Mouse (Mus musculus) testis, adult 2 months (tissue): ENCODE measurements around the gene Tango6. TPM values are rescaled to one million over a fixed set of nuclear protein-coding genes. Genes with fewer than 3 reads are reported as not detected.
A peak's percentile ranks its signal among the peaks of the same experiment; 100 is the strongest.

Source experiments
- H3K27ac ChIP-seq: fragments of 200-500 bp; 2 replicates; pipeline ENCODE4 v1.5.1; 2012; ENCODE audit warnings: low read depth, low read length; ENCODE audit not compliant: control insufficient read depth, insufficient read depth
- H3K27me3 ChIP-seq: fragments of 200-500 bp; 2 replicates; pipeline ENCODE4 v1.6.1; 2012; ENCODE audit warnings: mild to moderate bottlenecking, low read length, moderate library complexity; ENCODE audit not compliant: control insufficient read depth, insufficient read depth
- H3K36me3 ChIP-seq: fragments of 200-500 bp; 2 replicates; pipeline ENCODE4 v1.6.1; 2012; ENCODE audit warnings: mild to moderate bottlenecking, low read length; ENCODE audit not compliant: control insufficient read depth, insufficient read depth
- H3K4me1 ChIP-seq: fragments of 200-500 bp; 2 replicates; pipeline ENCODE4 v1.6.1; 2012; ENCODE audit warnings: low read length; ENCODE audit not compliant: control insufficient read depth, insufficient read depth
- H3K4me3 ChIP-seq: fragments of 200-500 bp; 2 replicates; pipeline ENCODE4 v1.5.1; 2012; ENCODE audit warnings: low read depth, mild to moderate bottlenecking, low read length, moderate library complexity, mixed read lengths; ENCODE audit not compliant: control insufficient read depth
- CTCF ChIP-seq: fragments of 200-500 bp; IDR thresholded peaks from 2 replicates; pipeline ENCODE4 v1.5.1; 2012; ENCODE audit warnings: low read depth, mild to moderate bottlenecking, inconsistent platforms, low read length, moderate library complexity; ENCODE audit not compliant: control insufficient read depth, insufficient read depth, insufficient replicate concordance
- POLR2A ChIP-seq: fragments of 200-500 bp; IDR thresholded peaks from 2 replicates; pipeline ENCODE4 v1.6.1; 2012; ENCODE audit warnings: low read depth, mild to moderate bottlenecking, inconsistent platforms, low read length, moderate library complexity; ENCODE audit not compliant: control insufficient read depth
- polyA plus RNA-seq: library from polyadenylated mRNA; depleted of rRNA; stranded (reverse); fragments of >200 nt; gene quantifications from 2 replicates; pipeline ENCODE4 v1.2.3, GENCODE M21; 2012; rRNA removed

Tango6 gene
- polyA plus RNA-seq, result 3.0 and 3.3 TPM in 2 replicates

- Histone ChIP-seq H3K27ac (peak within 1 kb of the TSS; percentile 64), H3K4me3 (peak within 1 kb of the TSS; percentile 82), H3K27me3 (no peaks in the 10 kb centered on the region), H3K36me3 (no peaks in the 10 kb centered on the region), H3K4me1 (no peaks in the 10 kb centered on the region)
- TF ChIP-seq CTCF, result peak; percentile 72; the same call in 1 of the 2 replicates
- TF ChIP-seq POLR2A, result peak; percentile 78
Observed at GRCm38 (mm10) chr8:106682971-106683668, at the start of gene Tango6. Tango6 (plus strand) TSS chr8:106683068.

DNA sequence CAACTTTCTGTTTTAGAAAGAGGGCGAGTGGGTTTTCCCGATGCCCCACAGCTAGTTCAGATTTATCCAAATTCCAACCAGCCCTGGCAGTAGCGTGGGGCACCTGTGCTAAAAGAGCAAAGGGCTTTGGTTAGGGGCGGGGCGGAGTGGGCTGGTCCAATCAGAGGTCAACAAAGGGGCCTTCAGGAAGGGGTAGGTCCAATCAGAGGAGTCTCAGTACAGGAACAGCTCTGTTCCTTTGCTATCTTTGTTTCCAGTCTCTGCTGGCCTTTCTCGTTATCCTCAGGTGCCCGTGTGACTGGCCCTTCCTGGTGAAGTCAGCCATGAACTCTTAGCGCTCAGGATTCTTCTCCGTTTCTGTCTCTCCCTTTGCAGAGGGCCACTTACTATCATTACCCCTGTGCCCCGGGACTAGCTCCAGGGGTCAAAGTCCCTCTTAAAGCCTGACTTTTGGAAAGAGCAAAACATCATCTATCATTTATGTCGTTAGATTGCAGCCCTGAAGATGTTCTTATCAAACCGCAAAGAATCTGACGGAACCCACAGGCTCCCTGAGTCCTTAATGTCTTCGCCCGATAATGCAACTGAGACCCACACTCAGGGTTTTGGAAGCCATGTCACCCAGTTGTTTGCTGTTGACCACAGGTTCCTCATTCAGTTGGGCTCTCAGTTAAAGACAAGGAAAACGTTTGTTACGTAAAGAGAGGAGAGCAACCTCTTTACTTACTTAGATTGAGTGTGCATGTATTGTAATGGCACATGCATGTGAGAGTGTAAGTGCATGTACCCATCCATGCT, 49.3 kb upstream of the Tango6 start:
- H3K4me1 ChIP-seq, result no peaks in the 10 kb centered on the region; the same call in 1 of the 2 replicates
- TF ChIP-seq CTCF (no peak), POLR2A (no peak)
- H3K27ac ChIP-seq, result no peak overlapping the region
- no peak overlapping the region for H3K4me3 ChIP-seq
- H3K27me3 ChIP-seq, result no peaks in the 10 kb centered on the region
- H3K36me3 ChIP-seq, result no peaks in the 10 kb centered on the region

DNA sequence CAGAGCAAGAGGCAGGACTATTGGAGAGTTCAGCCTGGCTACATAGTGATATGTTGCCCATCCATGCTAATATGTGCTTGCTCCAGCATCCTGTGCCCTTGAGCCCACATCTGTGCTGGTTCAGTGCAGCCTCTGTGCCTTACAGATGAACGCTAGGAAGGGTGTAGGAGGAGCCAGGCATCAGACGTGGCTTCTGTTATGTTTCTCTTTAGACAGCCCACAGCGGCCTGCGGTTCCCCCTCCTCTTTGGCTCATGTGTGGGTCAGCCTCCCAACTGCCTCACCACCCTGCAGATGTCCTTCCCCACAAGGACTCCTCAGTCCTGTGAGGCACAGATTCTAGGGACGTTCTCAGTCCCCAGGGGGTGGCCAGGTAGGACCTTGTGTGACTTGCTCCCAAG, 47.6 kb upstream of the Tango6 start:
- Histone ChIP-seq H3K27ac (no peak overlapping the region), H3K4me3 (no peak overlapping the region), H3K27me3 (no peaks in the 10 kb centered on the region), H3K4me1 (no peaks in the 10 kb centered on the region; the same call in 1 of the 2 replicates), H3K36me3 (no peaks in the 10 kb centered on the region)
- TF ChIP-seq CTCF (no peak), POLR2A (no peak)

GRCm38 (mm10) chr8:106637446-106637845, 45.4 kb upstream of the Tango6 start:
- H3K4me3 ChIP-seq, result no peak overlapping the region
- TF ChIP-seq CTCF, result no peak
- TF ChIP-seq POLR2A, result no peak
- H3K36me3 ChIP-seq, result no peaks in the 10 kb centered on the region
- no peaks in the 10 kb centered on the region for H3K27me3 ChIP-seq
- no peaks in the 10 kb centered on the region; the same call in none of the 2 replicates for H3K4me1 ChIP-seq
- no peak overlapping the region for H3K27ac ChIP-seq

- Histone ChIP-seq H3K4me1 (no peaks in the 10 kb centered on the region; the same call in none of the 2 replicates), H3K36me3 (no peaks in the 10 kb centered on the region), H3K27me3 (no peaks in the 10 kb centered on the region), H3K27ac (no peak overlapping the region), H3K4me3 (no peak overlapping the region)
- TF ChIP-seq POLR2A, result no peak
- no peak for TF ChIP-seq CTCF
Observed at GRCm38 (mm10) chr8:106638768-106639295, 44.0 kb upstream of the Tango6 start.

DNA sequence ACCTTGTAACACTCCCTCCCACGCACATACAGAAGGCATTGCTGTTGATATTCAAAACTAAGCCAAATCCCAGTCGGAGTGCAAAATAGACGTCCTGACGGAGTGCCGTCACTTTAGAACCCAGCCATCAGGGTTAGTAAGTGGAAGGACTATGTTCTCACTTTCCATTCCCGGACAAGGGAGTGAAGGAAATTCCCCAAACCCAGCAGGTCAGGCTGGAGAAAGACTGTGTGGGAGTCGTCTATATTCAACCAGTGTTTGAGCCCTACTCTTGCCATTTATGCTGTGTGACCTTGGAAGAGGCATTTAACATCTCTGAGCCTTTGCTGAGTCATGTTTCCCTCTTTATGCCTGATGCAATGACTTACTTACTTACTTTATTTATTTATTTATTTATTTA, 42.7 kb upstream of the Tango6 start:
- Histone ChIP-seq H3K27ac (no peak overlapping the region), H3K4me1 (no peaks in the 10 kb centered on the region; the same call in 1 of the 2 replicates), H3K36me3 (no peaks in the 10 kb centered on the region), H3K4me3 (no peak overlapping the region), H3K27me3 (no peaks in the 10 kb centered on the region)
- TF ChIP-seq CTCF, result no peak
- no peak for TF ChIP-seq POLR2A

DNA sequence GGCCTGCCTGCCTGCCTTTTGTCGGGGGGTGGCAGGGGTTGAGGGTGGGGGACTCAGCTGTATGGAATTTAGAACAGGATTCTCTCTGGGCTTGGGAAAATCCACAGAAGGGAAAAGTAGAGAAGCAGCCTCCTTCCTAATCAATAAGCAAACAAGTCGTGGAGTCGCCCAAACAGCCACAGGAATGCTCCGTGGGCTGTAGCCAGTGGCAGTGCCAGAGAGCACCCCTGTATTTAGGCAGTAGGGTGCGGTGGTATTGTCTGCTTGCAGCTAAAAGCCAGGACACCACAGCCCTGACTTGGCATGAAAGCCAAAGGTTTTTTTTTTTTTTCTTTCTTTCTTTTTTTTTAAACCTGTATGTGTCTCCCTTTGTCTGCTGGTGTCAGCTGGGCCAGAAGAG, 41.9 kb upstream of the Tango6 start:
- Histone ChIP-seq H3K4me1 (no peaks in the 10 kb centered on the region; the same call in 1 of the 2 replicates), H3K36me3 (no peaks in the 10 kb centered on the region), H3K4me3 (peak overlapping the region; percentile 22; the same call in 1 of the 2 replicates), H3K27me3 (no peaks in the 10 kb centered on the region), H3K27ac (no peak overlapping the region)
- TF ChIP-seq POLR2A, result no peak
- no peak for TF ChIP-seq CTCF
